Mouse (Mus musculus): ENCODE data around the gene Nedd8. TPM values are rescaled to one million over a fixed set of nuclear protein-coding genes. Genes with fewer than 3 reads are reported as not detected.

Nedd8 gene
- polyA plus RNA-seq (2015; fragmentation: Nextera tagmentation; extraction: Ambion mirVana): 514 and 544 TPM in 2 replicates

- H3K4me1 ChIP-seq (replicated peaks; ENCODE audit: control insufficient read depth, insufficient read depth, low read length): peaks cover 19% of the 10 kb centered on the region
- peaks cover 3% of the 10 kb centered on the region; the same call in 1 of the 2 replicates for H3K36me3 ChIP-seq (ENCODE audit: control insufficient read depth, insufficient read depth)
- peak; percentile 99 for ATAC-seq
- H3K27ac ChIP-seq (ENCODE audit: low read length): peak within 1 kb of the TSS; percentile 88
- H3K4me3 ChIP-seq (replicated peaks; ENCODE audit: low read length): peak within 1 kb of the TSS; percentile 83
- peak within 1 kb of the TSS; percentile 91 for H3K4me2 ChIP-seq (ENCODE audit: low read length)
- H3K27me3 ChIP-seq (replicated peaks; ENCODE audit: control insufficient read depth, insufficient read depth, low read length): no peaks in the 10 kb centered on the region
- WGBS: under 1% methylated on average over 38 of the region's 38 CpGs
- no peaks in the 10 kb centered on the region for H3K9me3 ChIP-seq (ENCODE audit: control insufficient read depth, low read length)
- peak within 1 kb of the TSS; percentile 58 for H3K9ac ChIP-seq (replicated peaks; ENCODE audit: low read depth, low read length)
Measured at GRCm38 (mm10) chr14:55671833-55672740, at the start of gene Nedd8, which contains the start of gene Gmpr2. TSS of gene Nedd8 (minus strand) at chr14:55672124. TSS of gene Gmpr2 (plus strand) at chr14:55671941.

- ATAC-seq: no peak
- H3K27me3 ChIP-seq (replicated peaks; ENCODE audit: control insufficient read depth, insufficient read depth, low read length): no peaks in the 10 kb centered on the region
- peaks cover 11% of the 10 kb centered on the region for H3K4me1 ChIP-seq (replicated peaks; ENCODE audit: control insufficient read depth, insufficient read depth, low read length)
- H3K9me3 ChIP-seq (ENCODE audit: control insufficient read depth, low read length): no peaks in the 10 kb centered on the region
- no peak overlapping the region for H3K27ac ChIP-seq (ENCODE audit: low read length)
- no peak overlapping the region; the same call in 1 of the 2 replicates for H3K9ac ChIP-seq (replicated peaks; ENCODE audit: low read depth, low read length)
- WGBS: 83% methylated on average over 6 of the region's 6 CpGs
- H3K4me2 ChIP-seq (ENCODE audit: low read length): peak overlapping the region; percentile 78
- H3K4me3 ChIP-seq (replicated peaks; ENCODE audit: low read length): peak overlapping the region; percentile 68
- H3K36me3 ChIP-seq (ENCODE audit: control insufficient read depth, insufficient read depth): peaks cover 2% of the 10 kb centered on the region; the same call in 1 of the 2 replicates
Measured at GRCm38 (mm10) chr14:55721076-55721475, 49.2 kb upstream of the Nedd8 start.

- no peak for ATAC-seq
Measured at GRCm38 (mm10) chr14:55720666-55721065, 48.7 kb upstream of the Nedd8 start.

GRCm38 (mm10) chr14:55719737-55720136 is 47.8 kb upstream of the Nedd8 start:
- 92% methylated on average over 6 of the region's 6 CpGs for WGBS
- no peak for ATAC-seq

More at GRCm38 (mm10) chr14:55720666-55721065, 48.7 kb upstream of the Nedd8 start:
- H3K9me3 ChIP-seq (ENCODE audit: control insufficient read depth, low read length): no peaks in the 10 kb centered on the region
- H3K36me3 ChIP-seq (ENCODE audit: control insufficient read depth, insufficient read depth): peaks cover 2% of the 10 kb centered on the region; the same call in 1 of the 2 replicates
- H3K4me1 ChIP-seq (replicated peaks; ENCODE audit: control insufficient read depth, insufficient read depth, low read length): peaks cover 11% of the 10 kb centered on the region
- WGBS: 95% methylated on average over 12 of the region's 12 CpGs
- no peak overlapping the region for H3K27ac ChIP-seq (ENCODE audit: low read length)
- no peaks in the 10 kb centered on the region for H3K27me3 ChIP-seq (replicated peaks; ENCODE audit: control insufficient read depth, insufficient read depth, low read length)
- no peak overlapping the region for H3K4me3 ChIP-seq (replicated peaks; ENCODE audit: low read length)
- H3K9ac ChIP-seq (replicated peaks; ENCODE audit: low read depth, low read length): no peak overlapping the region
- H3K4me2 ChIP-seq (ENCODE audit: low read length): no peak overlapping the region; the same call in 1 of the 2 replicates

GRCm38 (mm10) chr14:55716884-55717283 is 45.0 kb upstream of the Nedd8 start:
- WGBS: 93% methylated on average over 8 of the region's 8 CpGs
- Histone ChIP-seq H3K36me3 (ENCODE audit: control insufficient read depth, insufficient read depth) (peaks cover 2% of the 10 kb centered on the region; the same call in 1 of the 2 replicates), H3K9ac (replicated peaks; ENCODE audit: low read depth, low read length) (no peak overlapping the region), H3K4me2 (ENCODE audit: low read length) (no peak overlapping the region), H3K4me1 (replicated peaks; ENCODE audit: control insufficient read depth, insufficient read depth, low read length) (peaks cover 8% of the 10 kb centered on the region), H3K4me3 (replicated peaks; ENCODE audit: low read length) (no peak overlapping the region), H3K27ac (ENCODE audit: low read length) (no peak overlapping the region), H3K27me3 (replicated peaks; ENCODE audit: control insufficient read depth, insufficient read depth, low read length) (peaks cover 2% of the 10 kb centered on the region; the same call in 1 of the 2 replicates), H3K9me3 (ENCODE audit: control insufficient read depth, low read length) (no peaks in the 10 kb centered on the region)
- no peak for ATAC-seq

More at GRCm38 (mm10) chr14:55719737-55720136, 47.8 kb upstream of the Nedd8 start:
- no peak overlapping the region for H3K4me2 ChIP-seq (ENCODE audit: low read length)
- no peak overlapping the region for H3K4me3 ChIP-seq (replicated peaks; ENCODE audit: low read length)
- no peaks in the 10 kb centered on the region for H3K9me3 ChIP-seq (ENCODE audit: control insufficient read depth, low read length)
- no peak overlapping the region for H3K27ac ChIP-seq (ENCODE audit: low read length)
- H3K9ac ChIP-seq (replicated peaks; ENCODE audit: low read depth, low read length): no peak overlapping the region
- H3K27me3 ChIP-seq (replicated peaks; ENCODE audit: control insufficient read depth, insufficient read depth, low read length): no peaks in the 10 kb centered on the region
- H3K36me3 ChIP-seq (ENCODE audit: control insufficient read depth, insufficient read depth): peaks cover 2% of the 10 kb centered on the region; the same call in 1 of the 2 replicates
- peaks cover 11% of the 10 kb centered on the region for H3K4me1 ChIP-seq (replicated peaks; ENCODE audit: control insufficient read depth, insufficient read depth, low read length)

- Histone ChIP-seq H3K27ac (ENCODE audit: low read length) (no peak overlapping the region), H3K9me3 (ENCODE audit: control insufficient read depth, low read length) (no peaks in the 10 kb centered on the region), H3K9ac (replicated peaks; ENCODE audit: low read depth, low read length) (no peak overlapping the region), H3K4me3 (replicated peaks; ENCODE audit: low read length) (no peak overlapping the region), H3K36me3 (ENCODE audit: control insufficient read depth, insufficient read depth) (peaks cover 2% of the 10 kb centered on the region; the same call in 1 of the 2 replicates), H3K27me3 (replicated peaks; ENCODE audit: control insufficient read depth, insufficient read depth, low read length) (peaks cover 2% of the 10 kb centered on the region; the same call in 1 of the 2 replicates), H3K4me2 (ENCODE audit: low read length) (no peak overlapping the region), H3K4me1 (replicated peaks; ENCODE audit: control insufficient read depth, insufficient read depth, low read length) (peaks cover 4% of the 10 kb centered on the region)
- no peak for ATAC-seq
- WGBS: 94% methylated on average over 6 of the region's 6 CpGs
Measured at GRCm38 (mm10) chr14:55716271-55716670, 44.3 kb upstream of the Nedd8 start.

- no peak for ATAC-seq
- no peak overlapping the region for H3K27ac ChIP-seq (ENCODE audit: low read length)
- H3K36me3 ChIP-seq (ENCODE audit: control insufficient read depth, insufficient read depth): peaks cover 2% of the 10 kb centered on the region; the same call in 1 of the 2 replicates
- no peak overlapping the region for H3K4me2 ChIP-seq (ENCODE audit: low read length)
- no peak overlapping the region for H3K9ac ChIP-seq (replicated peaks; ENCODE audit: low read depth, low read length)
- no peaks in the 10 kb centered on the region for H3K4me1 ChIP-seq (replicated peaks; ENCODE audit: control insufficient read depth, insufficient read depth, low read length)
- 38% methylated on average over 6 of the region's 6 CpGs for WGBS
- H3K4me3 ChIP-seq (replicated peaks; ENCODE audit: low read length): no peak overlapping the region
- no peaks in the 10 kb centered on the region for H3K9me3 ChIP-seq (ENCODE audit: control insufficient read depth, low read length)
- peaks cover 2% of the 10 kb centered on the region; the same call in 1 of the 2 replicates for H3K27me3 ChIP-seq (replicated peaks; ENCODE audit: control insufficient read depth, insufficient read depth, low read length)
Measured at GRCm38 (mm10) chr14:55714893-55715292, 43.0 kb upstream of the Nedd8 start.

- Histone ChIP-seq H3K36me3 (ENCODE audit: control insufficient read depth, insufficient read depth) (peaks cover 2% of the 10 kb centered on the region; the same call in 1 of the 2 replicates), H3K9ac (replicated peaks; ENCODE audit: low read depth, low read length) (no peak within 1 kb of the TSS), H3K4me2 (ENCODE audit: low read length) (no peak within 1 kb of the TSS), H3K4me3 (replicated peaks; ENCODE audit: low read length) (no peak within 1 kb of the TSS), H3K27ac (ENCODE audit: low read length) (no peak within 1 kb of the TSS), H3K9me3 (ENCODE audit: control insufficient read depth, low read length) (no peaks in the 10 kb centered on the region), H3K27me3 (replicated peaks; ENCODE audit: control insufficient read depth, insufficient read depth, low read length) (peaks cover 2% of the 10 kb centered on the region; the same call in 1 of the 2 replicates), H3K4me1 (replicated peaks; ENCODE audit: control insufficient read depth, insufficient read depth, low read length) (no peaks in the 10 kb centered on the region)
- ATAC-seq: no peak
- 30% methylated on average over 4 of the region's 4 CpGs for WGBS
Measured at GRCm38 (mm10) chr14:55713729-55714122, 41.8 kb upstream of the Nedd8 start, which contains the start of gene Tgm1. TSS of gene Tgm1 (minus strand) at chr14:55713926.
